Mouse (Mus musculus): ENCODE measurements around the gene Popdc3. TPM values are rescaled to one million over a fixed set of nuclear protein-coding genes. Genes with fewer than 3 reads are reported as not detected.

Gene Popdc3
- total and polyA plus RNA-seq, 3 experiments: 13.4 to 35.5 (median 29.4) TPM

GRCm38 (mm10) chr10:45151771-45152692 is 25.9 kb upstream of the Popdc3 start:
- H3K27ac ChIP-seq: no peak overlapping the region
- intact Hi-C loops (cut with DNase I): no loop called here
- no peaks in the 10 kb centered on the region for H3K36me3 ChIP-seq (ENCODE audit: control insufficient read depth, insufficient read depth, low read length)
- H3K27me3 ChIP-seq (ENCODE audit: control insufficient read depth, insufficient read depth, low read length): no peaks in the 10 kb centered on the region
- no peak overlapping the region for H3K9ac ChIP-seq (ENCODE audit: low read depth, low read length)
- DNase-seq: no peak
- H3K4me1 ChIP-seq (ENCODE audit: control insufficient read depth, insufficient read depth, low read length): no peaks in the 10 kb centered on the region
- no peak overlapping the region for H3K4me3 ChIP-seq
- H3K79me2 ChIP-seq (replicated peaks; ENCODE audit: control insufficient read depth, insufficient read depth, low read length): no peaks in the 10 kb centered on the region
- 96% methylated on average over 12 of the region's 12 CpGs for WGBS
- no peak for TF ChIP-seq EP300 (IDR thresholded peaks at IDR 0.05; ENCODE audit: insufficient read depth, low read depth, low read length)
- TF ChIP-seq POLR2A (IDR thresholded peaks at IDR 0.05; ENCODE audit: insufficient read depth, low read depth, low read length): no peak
- TF ChIP-seq CTCF (IDR thresholded peaks at IDR 0.05): no peak

GRCm38 (mm10) chr10:45154557-45155060 is 23.3 kb upstream of the Popdc3 start:
- Histone ChIP-seq H3K9ac (ENCODE audit: low read depth, low read length) (no peak overlapping the region), H3K27ac (no peak overlapping the region), H3K79me2 (replicated peaks; ENCODE audit: control insufficient read depth, insufficient read depth, low read length) (no peaks in the 10 kb centered on the region), H3K36me3 (ENCODE audit: control insufficient read depth, insufficient read depth, low read length) (no peaks in the 10 kb centered on the region), H3K4me3 (no peak overlapping the region), H3K4me1 (ENCODE audit: control insufficient read depth, insufficient read depth, low read length) (no peaks in the 10 kb centered on the region), H3K27me3 (ENCODE audit: control insufficient read depth, insufficient read depth, low read length) (no peaks in the 10 kb centered on the region)
- TF ChIP-seq POLR2A (IDR thresholded peaks at IDR 0.05; ENCODE audit: insufficient read depth, low read depth, low read length): no peak
- TF ChIP-seq CTCF (IDR thresholded peaks at IDR 0.05): no peak
- TF ChIP-seq EP300 (IDR thresholded peaks at IDR 0.05; ENCODE audit: insufficient read depth, low read depth, low read length): no peak
- intact Hi-C loops (cut with DNase I): no loop called here
- DNase-seq: no peak
- 49% methylated on average over 14 of the region's 14 CpGs for WGBS

GRCm38 (mm10) chr10:45165851-45166250 is 12.0 kb upstream of the Popdc3 start:
- no peaks in the 10 kb centered on the region for H3K27me3 ChIP-seq (ENCODE audit: control insufficient read depth, insufficient read depth, low read length)
- H3K4me3 ChIP-seq: no peak overlapping the region
- no peak overlapping the region for H3K9ac ChIP-seq (ENCODE audit: low read depth, low read length)
- no peak overlapping the region for H3K27ac ChIP-seq
- H3K79me2 ChIP-seq (replicated peaks; ENCODE audit: control insufficient read depth, insufficient read depth, low read length): no peaks in the 10 kb centered on the region
- DNase-seq: no peak
- WGBS: 85% methylated on average over 8 of the region's 8 CpGs
- TF ChIP-seq EP300 (IDR thresholded peaks at IDR 0.05; ENCODE audit: insufficient read depth, low read depth, low read length) (no peak), CTCF (IDR thresholded peaks at IDR 0.05) (no peak), POLR2A (IDR thresholded peaks at IDR 0.05; ENCODE audit: insufficient read depth, low read depth, low read length) (no peak)
- intact Hi-C loops (cut with DNase I): no loop called here
- no peaks in the 10 kb centered on the region for H3K4me1 ChIP-seq (ENCODE audit: control insufficient read depth, insufficient read depth, low read length)
- H3K36me3 ChIP-seq (ENCODE audit: control insufficient read depth, insufficient read depth, low read length): no peaks in the 10 kb centered on the region

GRCm38 (mm10) chr10:45173927-45174326 is 4.0 kb upstream of the Popdc3 start:
- Histone ChIP-seq H3K9ac (ENCODE audit: low read depth, low read length) (no peak overlapping the region), H3K36me3 (ENCODE audit: control insufficient read depth, insufficient read depth, low read length) (no peaks in the 10 kb centered on the region), H3K27ac (no peak overlapping the region), H3K4me3 (no peak overlapping the region), H3K79me2 (replicated peaks; ENCODE audit: control insufficient read depth, insufficient read depth, low read length) (no peaks in the 10 kb centered on the region), H3K27me3 (ENCODE audit: control insufficient read depth, insufficient read depth, low read length) (no peaks in the 10 kb centered on the region), H3K4me1 (ENCODE audit: control insufficient read depth, insufficient read depth, low read length) (no peaks in the 10 kb centered on the region)
- DNase-seq: no peak
- WGBS: 74% methylated on average over 8 of the region's 8 CpGs
- intact Hi-C loops (cut with DNase I): no loop called here
- TF ChIP-seq CTCF (IDR thresholded peaks at IDR 0.05) (no peak), EP300 (IDR thresholded peaks at IDR 0.05; ENCODE audit: insufficient read depth, low read depth, low read length) (no peak), POLR2A (IDR thresholded peaks at IDR 0.05; ENCODE audit: insufficient read depth, low read depth, low read length) (no peak)

GRCm38 (mm10) chr10:45174345-45174744 is 3.6 kb upstream of the Popdc3 start:
- Histone ChIP-seq H3K79me2 (replicated peaks; ENCODE audit: control insufficient read depth, insufficient read depth, low read length) (no peaks in the 10 kb centered on the region), H3K27me3 (ENCODE audit: control insufficient read depth, insufficient read depth, low read length) (no peaks in the 10 kb centered on the region), H3K4me1 (ENCODE audit: control insufficient read depth, insufficient read depth, low read length) (no peaks in the 10 kb centered on the region), H3K27ac (no peak overlapping the region), H3K9ac (ENCODE audit: low read depth, low read length) (no peak overlapping the region), H3K36me3 (ENCODE audit: control insufficient read depth, insufficient read depth, low read length) (no peaks in the 10 kb centered on the region), H3K4me3 (no peak overlapping the region)
- no peak for DNase-seq
- TF ChIP-seq POLR2A (IDR thresholded peaks at IDR 0.05; ENCODE audit: insufficient read depth, low read depth, low read length) (no peak), CTCF (IDR thresholded peaks at IDR 0.05) (no peak), EP300 (IDR thresholded peaks at IDR 0.05; ENCODE audit: insufficient read depth, low read depth, low read length) (no peak)
- WGBS: 89% methylated on average over 3 of the region's 3 CpGs
- intact Hi-C loops (cut with DNase I): no loop called here

All from heart, adult 2 months (tissue).